Mouse (Mus musculus) heart, adult 2 months (tissue): ENCODE data around the gene Rasgef1b.

Source experiments
- CTCF ChIP-seq: fragments of 200-600 bp; IDR thresholded peaks from 2 replicates; pipeline ENCODE4 v1.8.1; 2022; ENCODE audit warnings: antibody characterized with exemption, mild to moderate bottlenecking, moderate library complexity
- EP300 ChIP-seq: fragments of 200-500 bp; IDR thresholded peaks from 2 replicates; pipeline ENCODE4 v1.6.1; 2011; ENCODE audit warnings: low read depth, low read length, control low read depth; ENCODE audit not compliant: insufficient read depth
- POLR2A ChIP-seq: fragments of 200-500 bp; IDR thresholded peaks from 2 replicates; pipeline ENCODE4 v1.6.1; 2011; ENCODE audit warnings: mild to moderate bottlenecking, low read depth, low read length, control low read depth; ENCODE audit not compliant: insufficient read depth

- TF ChIP-seq POLR2A (no peak), CTCF (no peak), EP300 (no peak)
These were observed 277.9 kb downstream of the Rasgef1b start for GRCm38 (mm10) chr5:99450994-99451393.
